Mouse (Mus musculus): ENCODE results near the gene Chpt1.
"Not testable (repeated sequence)": the region's sequence is repeated elsewhere in the genome, so short reads cannot be mapped to it uniquely, and the experiment has no call there.

Gene Chpt1

DNA sequence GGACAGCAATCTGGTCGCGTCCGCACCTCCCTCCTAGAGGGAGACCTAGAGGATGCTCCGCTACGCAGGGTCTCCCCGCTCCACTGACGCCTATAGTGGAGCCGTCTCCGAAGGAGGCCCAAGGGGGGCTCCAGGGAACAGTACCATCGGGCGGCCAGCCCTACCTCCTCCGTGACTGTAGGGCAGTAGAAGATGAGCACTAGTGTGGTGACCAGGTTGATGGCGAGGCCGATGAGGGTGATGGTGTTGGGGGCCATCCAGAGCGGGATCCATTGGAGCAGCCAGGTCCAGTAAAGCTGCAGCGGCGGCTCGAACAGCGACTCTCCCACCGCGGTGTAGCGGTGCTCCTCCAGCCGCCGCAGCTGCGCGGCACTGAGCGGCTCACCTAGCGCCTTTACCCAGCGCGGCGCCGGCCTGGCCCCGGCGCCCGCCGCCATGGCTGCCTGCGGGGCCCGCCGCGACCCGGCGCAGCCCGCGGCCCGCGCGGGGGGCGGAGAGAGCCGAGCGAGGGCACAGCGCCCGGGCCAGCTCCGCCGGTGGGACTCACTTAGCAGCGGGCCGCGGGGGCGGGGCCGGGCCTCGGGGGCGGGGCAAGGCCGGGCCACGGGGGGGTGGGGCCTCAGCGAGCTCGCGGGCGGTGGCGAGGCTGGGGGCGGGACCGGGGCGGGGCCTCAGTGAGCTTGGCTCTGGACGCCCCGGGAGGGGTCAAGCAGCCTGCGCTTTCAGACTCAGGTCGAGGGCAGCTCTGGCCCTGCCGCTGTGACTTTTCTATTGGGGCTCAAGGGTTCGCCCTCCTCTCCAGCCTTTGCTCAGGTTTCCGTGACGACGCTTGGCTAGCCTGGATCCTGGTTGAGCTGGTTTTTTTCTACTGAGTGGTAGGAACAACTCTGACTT, at the start of gene Chpt1:
Chpt1 (minus strand) TSS at position 653 of the 894 bp plus-strand sequence.
- in situ Hi-C loops (cut with MboI; ENCODE audit: unreplicated experiment in 2 of 2) = loop anchor here (10.0 kb wide), 1 partner anchor 81 kb away; no protein-coding TSS in a partner anchor

DNA sequence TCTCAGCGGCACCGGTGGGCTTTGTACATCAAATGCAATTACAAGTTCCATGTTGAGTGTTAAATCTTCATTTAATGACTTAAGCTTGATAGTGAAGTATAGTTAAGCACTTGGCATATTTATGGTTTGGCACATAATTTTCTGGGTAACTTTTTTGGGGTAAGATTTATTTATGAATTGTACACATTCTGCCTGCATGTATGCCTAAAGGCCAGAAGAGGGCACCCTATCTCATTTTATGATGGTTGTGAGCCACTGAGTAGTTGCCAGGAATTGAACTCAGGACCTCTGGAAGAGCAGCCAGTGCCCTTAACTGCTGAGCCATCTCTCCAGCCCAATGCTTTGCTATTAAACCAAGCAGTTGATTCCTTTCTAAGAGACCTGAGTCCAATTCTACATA, 48.9 kb upstream of the Chpt1 start:
- in situ Hi-C loops (cut with MboI; ENCODE audit: unreplicated experiment in 2 of 2) = loop anchor here (5.0 to 10.0 kb wide), 6 partner anchors 35 to 175 kb away; partner anchors contain the start of genes Dram1 (in 1 of the 2) and Gnptab (in 1 of the 2)

DNA sequence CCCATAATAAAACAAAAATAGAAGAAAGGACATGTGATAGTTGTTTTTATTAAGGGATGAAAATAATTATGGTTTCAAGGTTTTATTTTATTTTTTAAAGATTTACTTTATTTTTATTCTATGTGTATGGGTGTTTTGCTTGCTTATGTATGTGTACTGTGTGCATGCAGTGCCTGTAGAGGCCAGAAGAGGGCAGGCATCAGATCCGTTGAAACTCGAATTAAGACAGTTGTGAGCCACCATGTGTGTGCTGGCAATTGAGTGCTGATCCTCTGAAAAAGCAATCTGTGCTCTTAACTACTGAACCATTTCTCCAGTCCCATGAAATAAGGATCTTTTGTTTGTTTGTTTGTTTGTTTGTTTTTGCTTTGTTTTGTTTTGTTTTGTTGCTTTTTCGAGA, 46.4 kb upstream of the Chpt1 start:
- in situ Hi-C loops (cut with MboI; ENCODE audit: unreplicated experiment in 2 of 2) = loop anchor here (5.0 to 10.0 kb wide), 6 partner anchors 37 to 177 kb away; partner anchors contain the start of genes Dram1 (in 1 of the 2) and Gnptab (in 1 of the 2)

DNA sequence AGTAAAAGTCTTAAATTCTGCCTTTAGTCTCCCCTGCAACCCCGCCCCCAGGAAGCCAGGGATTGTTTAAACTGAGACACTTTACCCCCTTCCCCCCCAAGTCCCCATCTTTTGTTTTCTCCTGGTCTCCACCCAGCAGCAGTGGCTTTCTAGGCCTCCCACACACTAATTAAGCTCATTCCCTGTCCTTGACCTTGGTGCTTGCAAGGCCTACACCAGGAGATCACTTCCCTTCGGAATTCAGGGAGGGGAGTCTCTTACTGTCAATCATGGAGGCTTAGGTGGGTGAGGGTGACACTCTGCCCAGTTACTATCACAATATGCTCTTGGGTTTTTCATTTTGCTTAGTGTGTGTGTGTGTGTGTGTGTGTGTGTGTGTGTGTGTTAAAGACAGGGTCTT, 43.8 kb upstream of the Chpt1 start:
- in situ Hi-C loops (cut with MboI; ENCODE audit: unreplicated experiment in 2 of 2) = no loop called here

DNA sequence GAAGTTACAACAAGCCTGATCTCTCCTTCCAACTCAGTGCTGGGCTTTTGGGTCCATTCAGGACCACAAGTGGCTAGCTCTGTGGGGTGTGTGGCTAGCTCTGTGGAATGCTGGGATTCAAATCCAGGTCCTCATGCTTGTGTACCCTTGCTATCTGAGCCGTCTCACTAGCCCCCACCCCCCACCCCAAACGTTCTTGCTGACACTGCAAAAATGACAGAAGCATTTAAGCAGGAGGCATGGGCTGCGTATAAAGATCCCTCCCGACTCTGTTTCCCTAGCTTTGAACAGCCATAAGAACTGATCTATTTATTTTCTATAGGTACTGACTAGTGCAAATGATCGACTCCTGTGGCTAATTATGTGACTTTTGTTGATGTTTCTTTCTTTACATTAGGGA, 26.8 kb upstream of the Chpt1 start:
- in situ Hi-C loops (cut with MboI; ENCODE audit: unreplicated experiment in 2 of 2) = no loop called here

DNA sequence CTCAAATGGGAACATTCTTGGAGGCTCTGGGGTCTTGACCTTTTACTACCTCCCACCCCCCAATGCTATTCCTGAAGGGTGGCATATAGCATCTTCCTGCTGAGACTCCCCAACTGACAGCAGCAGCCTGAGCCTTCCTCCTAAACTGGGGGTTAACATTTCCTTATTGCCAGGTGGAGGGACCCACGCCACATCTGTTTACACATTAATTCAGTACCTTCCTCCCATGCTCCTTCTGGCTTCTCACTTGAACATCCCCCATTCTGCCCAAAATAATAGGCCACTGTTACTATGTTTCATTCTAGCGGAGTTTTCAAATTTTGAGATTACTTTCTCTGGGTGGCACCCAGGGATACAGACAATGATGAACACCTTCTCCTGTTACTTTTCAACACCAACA, 20.1 kb upstream of the Chpt1 start:
- in situ Hi-C loops (cut with MboI; ENCODE audit: unreplicated experiment in 2 of 2) = no loop called here

DNA sequence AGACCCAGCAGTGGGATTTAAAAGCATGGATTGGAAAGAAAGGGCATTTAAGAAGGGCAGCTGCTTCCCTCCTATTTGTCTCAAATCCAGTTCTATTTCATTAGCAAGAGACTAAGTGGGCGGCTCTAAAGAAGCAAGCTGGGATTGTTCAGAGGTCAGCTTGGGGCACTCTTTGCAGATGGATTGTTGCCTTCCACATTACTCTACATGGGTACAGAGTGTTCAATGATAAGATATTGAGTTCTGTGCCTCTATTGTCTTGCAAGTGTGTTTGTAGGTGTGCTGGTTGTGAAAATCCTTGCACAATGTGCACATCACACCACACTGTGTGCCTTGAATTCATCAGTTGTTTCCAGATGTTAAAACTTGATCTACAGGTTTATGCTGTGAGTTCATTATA, 19.3 kb upstream of the Chpt1 start:
- in situ Hi-C loops (cut with MboI; ENCODE audit: unreplicated experiment in 2 of 2) = no loop called here

DNA sequence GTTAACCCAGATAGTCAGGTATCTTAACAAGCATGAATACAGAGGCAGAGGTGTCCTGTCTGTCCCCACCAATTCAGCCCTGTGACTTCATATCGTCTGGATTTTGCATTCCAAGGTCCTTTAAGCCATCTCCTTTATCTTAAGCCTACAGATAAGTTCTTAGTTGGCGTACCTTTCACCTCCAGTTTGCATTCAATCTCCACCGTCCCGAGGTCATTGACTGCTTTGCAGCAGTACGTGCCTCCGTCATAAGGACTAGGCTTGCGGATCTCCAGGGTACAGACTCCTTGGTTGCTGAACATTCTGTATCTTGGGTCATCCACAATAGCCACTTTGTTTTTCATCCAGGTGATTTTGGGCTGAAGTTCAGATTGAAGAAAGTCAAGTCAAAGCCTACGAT, 18.9 kb upstream of the Chpt1 start:
- in situ Hi-C loops (cut with MboI; ENCODE audit: unreplicated experiment in 2 of 2) = no loop called here

DNA sequence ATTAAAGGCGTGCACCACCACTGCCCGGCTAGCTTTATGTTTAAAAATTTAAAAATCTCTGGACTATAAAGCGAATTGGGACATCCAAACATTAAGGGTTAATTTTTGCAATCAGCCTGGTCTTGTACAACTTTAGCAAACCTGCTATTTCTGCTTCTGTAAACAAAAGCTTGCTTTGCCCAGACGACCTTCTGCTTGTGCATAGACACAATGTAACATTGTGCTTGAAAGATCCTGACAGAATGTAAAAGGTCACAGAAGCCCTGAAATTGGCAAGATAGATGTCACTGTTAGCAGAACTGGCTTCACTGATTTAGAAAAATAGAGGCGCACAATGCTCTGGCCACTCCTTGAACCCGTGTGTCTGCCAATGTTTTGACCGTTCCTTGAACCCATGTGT, 11.2 kb upstream of the Chpt1 start:
- in situ Hi-C loops (cut with MboI; ENCODE audit: unreplicated experiment in 2 of 2) = not testable (repeated sequence)

DNA sequence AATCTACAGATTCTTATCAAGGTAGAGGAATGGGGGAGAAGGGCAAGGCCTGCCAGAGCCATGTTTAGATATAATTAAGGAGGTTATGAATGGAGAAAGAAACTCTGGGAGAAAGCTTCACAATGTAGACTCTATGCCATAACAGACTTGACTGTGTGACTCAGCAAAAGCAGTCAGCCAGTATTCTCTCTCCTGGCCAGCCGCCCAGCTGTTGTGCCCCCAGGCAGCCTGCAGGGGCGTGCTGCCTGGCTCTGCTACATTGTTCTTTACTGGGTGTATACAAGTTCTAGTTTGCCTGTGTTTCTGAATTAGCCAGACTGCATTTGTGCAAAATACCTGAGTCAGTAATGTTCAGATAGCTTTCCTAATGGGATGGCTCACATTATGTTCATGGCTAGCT, 10.6 kb upstream of the Chpt1 start:
- in situ Hi-C loops (cut with MboI; ENCODE audit: unreplicated experiment in 2 of 2) = no loop called here

DNA sequence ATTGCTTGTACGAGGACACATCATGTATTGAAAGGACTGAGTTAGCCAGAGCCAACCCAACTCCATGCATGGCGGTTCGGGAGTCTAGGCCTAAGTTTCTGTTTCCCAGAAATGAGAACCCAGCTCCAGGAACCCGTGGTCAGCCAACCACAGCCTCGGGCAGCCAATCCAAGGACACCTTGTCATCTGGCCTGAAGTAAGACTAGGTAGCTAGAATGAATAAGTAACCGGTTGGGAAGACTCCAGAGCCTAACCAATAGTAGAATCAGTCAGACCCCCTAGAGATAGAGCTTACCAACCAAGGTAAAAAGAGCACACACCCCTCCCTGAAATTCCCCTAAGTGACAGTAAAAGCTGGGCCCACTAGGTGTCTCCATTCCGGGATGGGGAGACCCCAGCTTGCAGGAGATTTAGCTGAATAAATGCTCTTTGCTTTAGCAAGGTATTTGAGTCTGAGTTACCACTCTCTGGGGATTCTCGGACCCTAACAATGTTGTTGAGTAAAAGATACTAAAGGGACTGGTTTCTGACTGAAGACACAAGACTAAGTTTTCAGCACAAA, 9.8 kb upstream of the Chpt1 start:
- in situ Hi-C loops (cut with MboI; ENCODE audit: unreplicated experiment in 2 of 2) = no loop called here

DNA sequence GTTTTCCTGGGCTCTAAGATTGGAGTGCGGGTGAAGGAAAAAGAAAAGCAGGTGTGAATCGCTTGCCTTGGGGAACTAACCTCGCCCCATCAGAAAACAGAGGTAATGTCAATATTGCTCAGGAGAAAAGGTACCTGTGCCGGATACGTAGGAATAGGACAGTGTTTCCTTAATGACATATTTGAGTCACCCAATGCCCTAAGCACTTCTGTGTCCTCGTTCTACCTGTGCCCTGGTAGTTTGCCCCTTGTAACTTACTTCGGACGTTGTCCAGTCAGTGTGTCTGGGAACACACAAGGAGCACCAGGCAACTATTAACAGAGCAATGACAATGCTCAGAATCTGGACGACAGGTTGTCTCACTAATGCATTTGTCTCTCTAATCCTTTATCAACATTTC, 7.5 kb upstream of the Chpt1 start:
- in situ Hi-C loops (cut with MboI; ENCODE audit: unreplicated experiment in 2 of 2) = no loop called here

DNA sequence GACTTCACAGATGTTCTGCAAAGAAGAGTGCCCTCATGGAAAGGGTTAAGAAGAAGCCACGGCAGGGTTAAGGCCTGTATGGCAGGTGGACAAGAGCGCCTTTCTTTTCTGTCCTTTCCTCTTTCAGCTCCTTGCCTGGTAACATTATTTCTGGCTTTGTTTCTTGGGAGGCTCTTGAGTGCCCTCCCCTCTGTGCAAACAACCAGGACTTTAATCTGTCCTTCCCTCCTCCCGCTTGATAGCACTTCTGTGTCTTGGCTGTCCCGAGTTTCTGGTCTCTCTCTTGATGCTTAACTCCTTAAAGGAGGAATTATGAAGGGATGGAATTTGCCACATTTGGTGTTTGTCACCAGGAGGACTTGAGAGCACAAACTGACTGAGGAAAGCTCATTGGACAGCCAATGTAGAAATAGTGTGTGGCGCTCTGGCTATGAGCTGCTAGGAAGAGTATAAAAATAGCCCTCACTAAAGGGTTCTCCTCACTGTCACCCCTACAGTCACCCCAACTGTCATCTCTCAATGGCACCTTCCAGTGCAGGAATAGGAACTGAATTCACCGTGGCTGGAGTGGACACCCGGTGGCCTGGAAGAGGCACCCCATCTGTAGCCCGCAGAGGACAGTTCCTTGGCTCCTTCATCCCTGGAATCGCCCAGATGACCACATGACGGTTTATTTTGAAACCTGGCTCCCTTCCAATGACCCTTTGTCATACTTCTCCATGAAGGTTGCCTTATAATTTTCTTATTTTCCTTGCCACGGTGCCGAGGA, 6.8 kb upstream of the Chpt1 start:
- in situ Hi-C loops (cut with MboI; ENCODE audit: unreplicated experiment in 2 of 2) = no loop called here

DNA sequence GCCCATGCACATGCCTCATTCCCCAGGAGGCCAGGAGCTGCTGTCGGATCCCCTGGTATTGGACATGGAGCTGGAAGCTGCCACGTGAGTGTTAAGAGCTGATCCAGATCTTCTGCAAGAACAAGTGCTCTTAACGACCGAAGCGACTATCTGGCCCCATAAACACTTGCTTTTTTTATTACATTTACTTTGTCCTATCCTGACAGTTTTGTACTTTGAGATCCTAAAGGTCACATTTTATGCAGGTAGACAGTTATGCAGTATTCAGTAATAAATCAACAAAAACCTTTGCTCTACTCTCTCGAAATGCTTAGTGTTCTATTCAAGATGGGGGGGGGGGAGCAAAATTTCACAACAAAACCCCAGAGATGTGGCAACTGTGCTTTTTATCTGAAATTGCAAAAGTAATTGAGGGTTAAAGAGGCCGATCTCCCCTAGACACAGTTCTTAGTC, 3.8 kb upstream of the Chpt1 start:
- in situ Hi-C loops (cut with MboI; ENCODE audit: unreplicated experiment in 2 of 2) = loop anchor here (10.0 kb wide), 1 partner anchor 77 kb away; no protein-coding TSS in a partner anchor

DNA sequence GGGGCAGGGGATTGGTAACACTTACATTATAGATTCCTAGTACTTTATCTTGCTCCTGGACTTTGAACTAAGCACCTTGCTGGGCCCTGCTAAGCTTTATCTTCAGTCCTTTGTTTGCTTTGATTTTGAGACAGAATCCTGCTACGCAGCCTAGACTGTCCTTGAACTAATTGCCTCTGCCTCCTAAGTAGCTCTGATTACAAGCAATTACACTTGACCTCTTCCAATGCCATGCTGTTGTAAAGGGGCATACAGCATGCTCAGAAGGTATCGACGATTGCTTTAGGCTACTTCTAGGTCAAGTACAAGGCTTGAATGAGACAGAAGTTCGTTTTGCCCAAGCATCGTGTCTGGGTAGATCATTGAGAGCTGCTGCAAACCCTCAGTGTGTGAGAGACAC, 1.4 kb upstream of the Chpt1 start:
- in situ Hi-C loops (cut with MboI; ENCODE audit: unreplicated experiment in 2 of 2) = loop anchor here (10.0 kb wide), 1 partner anchor 80 kb away; no protein-coding TSS in a partner anchor

DNA sequence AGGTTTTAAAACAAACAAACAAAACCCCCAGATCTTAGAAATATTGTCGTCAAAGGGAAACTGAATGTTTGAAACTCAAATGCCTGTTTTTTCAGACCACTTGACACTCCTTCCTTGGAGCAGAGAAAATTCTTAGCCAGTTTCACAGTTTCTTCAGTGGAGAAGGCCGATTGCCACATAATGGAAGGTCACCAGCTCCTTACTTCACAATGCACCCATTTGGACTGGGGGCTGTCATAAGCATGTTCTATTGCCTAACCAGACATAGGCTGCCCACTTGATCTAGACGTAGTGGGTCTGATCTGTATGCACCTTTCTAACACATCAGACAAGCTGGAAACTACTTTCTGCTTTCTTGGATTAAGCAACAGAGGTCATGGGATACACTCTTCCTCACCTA, 608 bp upstream of the Chpt1 start:
- in situ Hi-C loops (cut with MboI; ENCODE audit: unreplicated experiment in 2 of 2) = loop anchor here (10.0 kb wide), 1 partner anchor 80 kb away; no protein-coding TSS in a partner anchor

DNA sequence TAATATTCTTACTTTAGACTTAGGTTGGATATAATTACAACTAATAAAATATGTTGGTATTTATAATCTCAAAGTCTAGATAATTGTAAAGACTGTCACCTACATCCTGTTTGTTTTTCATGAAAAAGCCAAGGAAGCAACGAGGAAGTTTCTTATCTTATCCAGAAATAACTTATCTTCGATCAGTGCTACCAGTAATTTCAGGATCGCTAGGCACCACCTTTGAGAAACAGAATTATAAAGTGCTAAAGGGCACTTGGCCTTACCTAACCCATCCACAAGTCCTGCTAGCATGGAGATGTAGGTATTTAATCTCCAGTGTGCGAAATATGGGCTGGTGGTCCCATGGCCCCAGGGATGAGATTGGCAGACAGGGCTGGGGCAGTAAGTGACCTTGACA, 954 bp downstream of the Chpt1 start:
- in situ Hi-C loops (cut with MboI; ENCODE audit: unreplicated experiment in 2 of 2) = loop anchor here (10.0 kb wide), 1 partner anchor 82 kb away; no protein-coding TSS in a partner anchor

DNA sequence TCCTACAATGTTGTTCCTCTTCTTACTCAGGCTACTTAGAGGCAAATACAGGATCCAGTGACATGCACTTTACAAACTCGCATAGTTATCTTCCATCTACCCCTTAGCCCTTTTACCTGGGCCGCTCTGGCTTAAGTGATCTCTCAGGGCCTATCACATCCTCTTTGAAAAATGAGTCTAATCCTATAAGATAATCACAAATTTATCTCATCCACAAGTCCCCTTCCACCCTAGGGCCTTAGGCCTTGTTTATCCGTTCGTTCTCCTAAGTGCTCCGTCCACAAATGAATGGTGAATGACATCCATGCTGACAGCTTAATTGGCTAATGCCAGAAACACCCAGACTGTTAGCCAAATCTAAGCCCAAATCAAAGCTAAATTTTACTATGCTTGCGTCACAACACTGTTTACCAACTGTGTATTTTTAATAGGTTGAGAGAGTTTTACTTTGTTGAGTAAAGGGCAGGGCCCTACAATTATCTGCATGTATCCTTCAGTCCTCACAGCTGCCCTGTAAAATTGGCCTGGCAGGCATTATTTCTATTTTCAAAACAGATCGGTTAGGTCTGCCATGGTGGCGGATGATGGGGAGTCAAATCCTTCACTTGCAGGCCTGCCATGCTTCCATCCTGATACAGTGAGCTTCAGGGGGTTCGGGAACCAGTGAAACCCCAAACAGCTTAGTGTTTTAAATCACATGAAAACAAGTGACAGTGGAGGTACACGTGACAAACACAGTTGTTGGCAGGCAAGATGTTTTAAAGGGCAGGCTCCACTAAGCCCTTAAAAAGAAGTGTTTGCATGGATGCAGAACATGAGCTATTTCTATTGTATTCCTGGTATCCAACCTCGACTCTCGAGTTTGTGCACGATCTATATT, 1.7 kb downstream of the Chpt1 start:
- in situ Hi-C loops (cut with MboI; ENCODE audit: unreplicated experiment in 2 of 2) = loop anchor here (10.0 kb wide), 1 partner anchor 83 kb away; no protein-coding TSS in a partner anchor

DNA sequence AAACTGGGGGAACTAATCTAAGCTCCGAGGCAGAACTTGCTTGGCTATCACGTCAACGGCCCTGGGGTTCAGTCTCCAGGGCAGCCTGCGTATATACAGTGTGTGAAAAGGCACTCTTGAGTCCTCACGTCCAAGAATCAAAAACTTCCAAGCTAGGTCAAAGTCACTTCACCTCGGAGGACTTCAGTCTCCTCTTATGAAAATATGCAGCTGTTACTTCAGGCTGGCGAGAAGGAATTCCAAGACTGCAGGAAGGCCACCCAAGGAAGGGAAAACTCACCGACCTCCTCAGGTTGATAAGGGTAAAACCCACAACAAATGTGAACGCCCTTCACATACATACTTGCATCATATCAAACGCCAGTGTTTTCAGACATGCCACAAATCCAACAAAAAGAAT, 2.5 kb downstream of the Chpt1 start:
- in situ Hi-C loops (cut with MboI; ENCODE audit: unreplicated experiment in 2 of 2) = loop anchor here (10.0 kb wide), 1 partner anchor 83 kb away; no protein-coding TSS in a partner anchor

DNA sequence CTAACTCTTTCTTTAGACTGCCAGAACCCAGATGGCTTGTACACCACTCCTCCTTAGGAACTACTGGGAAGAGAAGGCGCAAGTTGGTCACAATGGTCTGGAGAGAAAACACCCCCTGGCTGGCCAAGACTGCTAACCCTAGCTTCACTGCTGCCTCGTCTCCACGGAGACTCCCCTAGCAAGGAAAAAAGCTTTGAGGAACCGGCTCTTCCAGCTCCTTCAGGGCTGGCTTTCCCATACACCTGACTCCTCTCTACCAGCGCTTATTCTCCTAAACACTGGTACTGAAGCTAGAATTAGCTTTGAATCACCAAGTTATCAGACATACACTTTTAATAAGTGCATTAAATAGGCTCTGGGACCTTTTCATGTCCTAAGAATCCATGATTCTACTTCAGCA, 3.9 kb downstream of the Chpt1 start:
- in situ Hi-C loops (cut with MboI; ENCODE audit: unreplicated experiment in 2 of 2) = loop anchor here (10.0 kb wide), 1 partner anchor 85 kb away; no protein-coding TSS in a partner anchor
